Mouse (Mus musculus) intestine, embryonic 14.5 days (tissue): ENCODE data around the gene Rabif. TPM values are rescaled to one million over a fixed set of nuclear protein-coding genes. Genes with fewer than 3 reads are reported as not detected.
"Not testable (repeated sequence)": the region's sequence is repeated elsewhere in the genome, so short reads cannot be mapped to it uniquely, and the experiment has no call there.

Experiments
- ATAC-seq: fragments of 200-750 bp; cut with Nextera tagmentation; replicated peaks from 2 replicates; pipeline ENCODE4 v1.8.0; 2017; ENCODE audit warnings: low read depth, moderate number of reproducible peaks, moderate TSS enrichment, moderate library complexity; ENCODE audit not compliant: low FRiP score, low TSS enrichment
- DNase-seq: peaks from one replicate; pipeline ENCODE4 v3.0.0-alpha.2; 2018; ENCODE audit warnings: low spot score
- H3K27ac ChIP-seq: fragments of 300-500 bp; sonication (generic); 2 replicates; pipeline ENCODE4 v1.5.1; 2014; ENCODE audit warnings: low read depth, mild to moderate bottlenecking, control low read depth
- H3K27me3 ChIP-seq: fragments of 300-500 bp; sonication (generic); replicated peaks from 2 replicates; pipeline ENCODE4 v1.6.1; 2014; ENCODE audit warnings: low read length, control low read depth; ENCODE audit not compliant: control insufficient read depth, insufficient read depth
- H3K36me3 ChIP-seq: fragments of 300-500 bp; sonication (generic); 2 replicates; pipeline ENCODE4 v1.6.1; 2014; ENCODE audit warnings: low read length, control low read depth; ENCODE audit not compliant: control insufficient read depth, insufficient read depth
- H3K4me1 ChIP-seq: fragments of 300-500 bp; sonication (generic); replicated peaks from 2 replicates; pipeline ENCODE4 v1.6.1; 2014; ENCODE audit warnings: low read length, control low read depth, mixed read lengths; ENCODE audit not compliant: control insufficient read depth, insufficient read depth
- H3K4me2 ChIP-seq: fragments of 300-500 bp; sonication (generic); 2 replicates; pipeline ENCODE4 v1.6.1; 2014; ENCODE audit warnings: low read length
- H3K4me3 ChIP-seq: fragments of 300-500 bp; sonication (generic); 2 replicates; pipeline ENCODE4 v1.5.1; 2014; ENCODE audit warnings: low read depth, low read length, control low read depth, mixed read lengths
- H3K9ac ChIP-seq: fragments of 300-500 bp; sonication (generic); 2 replicates; pipeline ENCODE4 v1.6.1; 2014; ENCODE audit warnings: mild to moderate bottlenecking, low read length
- H3K9me3 ChIP-seq: fragments of 300-500 bp; sonication (generic); 2 replicates; pipeline ENCODE4 v1.6.1; 2016; ENCODE audit warnings: low read length, control low read depth; ENCODE audit not compliant: control insufficient read depth
- WGBS: fragments of 180-500 bp; shearing (Covaris S2); extraction: QIAGEN DNeasy Blood & Tissue Kit; methylation state at CpG from one replicate; pipeline ENCODE4 v1.1.7; 2014; 5-methylcytosine and 5-hydroxymethylcytosine counted together
- polyA plus RNA-seq: library from polyadenylated mRNA; unstranded; fragments of >200 nt; fragmentation: Nextera tagmentation; extraction: Ambion mirVana; gene quantifications from 2 replicates; pipeline ENCODE4 v1.2.1, GENCODE M21; 2014

Gene Rabif
- polyA plus RNA-seq = 41.8 and 48.0 TPM in 2 replicates

- ATAC-seq (peak; percentile 97), DNase-seq (peak; percentile 98)
- H3K4me3 ChIP-seq = peak within 1 kb of the TSS; percentile 89
- peak within 1 kb of the TSS; percentile 90 for H3K27ac ChIP-seq
- peak within 1 kb of the TSS; percentile 67 for H3K9ac ChIP-seq
- peak within 1 kb of the TSS; percentile 81 for H3K4me2 ChIP-seq
- H3K9me3 ChIP-seq = no peaks in the 10 kb centered on the region
- H3K27me3 ChIP-seq = no peaks in the 10 kb centered on the region
- under 1% methylated on average over 58 of the region's 58 CpGs for WGBS
- H3K36me3 ChIP-seq = peaks cover 10% of the 10 kb centered on the region
- peaks cover 16% of the 10 kb centered on the region for H3K4me1 ChIP-seq
Observed at GRCm38 (mm10) chr1:134494428-134495215, at the start of gene Rabif. Rabif (plus strand) TSS chr1:134494648.

- no peak for ATAC-seq
- H3K27ac ChIP-seq = no peak overlapping the region
- H3K4me1 ChIP-seq = no peaks in the 10 kb centered on the region
- WGBS = 79% methylated on average over 2 of the region's 2 CpGs
- H3K36me3 ChIP-seq = no peaks in the 10 kb centered on the region
- DNase-seq = no peak
- no peak overlapping the region for H3K9ac ChIP-seq
- no peaks in the 10 kb centered on the region for H3K9me3 ChIP-seq
- H3K4me3 ChIP-seq = no peak overlapping the region
- H3K27me3 ChIP-seq = no peaks in the 10 kb centered on the region
- H3K4me2 ChIP-seq = no peak overlapping the region
Observed at GRCm38 (mm10) chr1:134445418-134445817, 49.0 kb upstream of the Rabif start.

GRCm38 (mm10) chr1:134448537-134448936 is 45.9 kb upstream of the Rabif start:
- H3K9me3 ChIP-seq, ATAC-seq, H3K4me3 ChIP-seq, H3K36me3 ChIP-seq, H3K4me1 ChIP-seq, H3K27ac ChIP-seq, H3K4me2 ChIP-seq, DNase-seq, H3K9ac ChIP-seq, H3K27me3 ChIP-seq: not testable (repeated sequence)
- WGBS = 72% methylated on average over 3 of the region's 3 CpGs

- 78% methylated on average over 4 of the region's 4 CpGs for WGBS
- H3K4me1 ChIP-seq = no peaks in the 10 kb centered on the region
Observed at GRCm38 (mm10) chr1:134450201-134450600, 44.2 kb upstream of the Rabif start.

GRCm38 (mm10) chr1:134450986-134451385 is 43.5 kb upstream of the Rabif start:
- no peak overlapping the region for H3K27ac ChIP-seq
- H3K27me3 ChIP-seq = no peaks in the 10 kb centered on the region
- 46% methylated on average over 3 of the region's 3 CpGs for WGBS
- H3K9me3 ChIP-seq = no peaks in the 10 kb centered on the region
- DNase-seq = peak; percentile 56
- H3K4me3 ChIP-seq = no peak overlapping the region
- no peak overlapping the region for H3K9ac ChIP-seq
- H3K4me2 ChIP-seq = no peak overlapping the region
- ATAC-seq = no peak
- no peaks in the 10 kb centered on the region for H3K36me3 ChIP-seq
- 0 out of 2 replicates have a peak, but pooled peaks cover 1% of the 10 kb centered on the region for H3K4me1 ChIP-seq

More at GRCm38 (mm10) chr1:134450201-134450600, 44.2 kb upstream of the Rabif start:
- Histone ChIP-seq H3K36me3 (no peaks in the 10 kb centered on the region), H3K27me3 (no peaks in the 10 kb centered on the region), H3K9me3 (no peaks in the 10 kb centered on the region), H3K27ac (no peak overlapping the region), H3K4me3 (no peak overlapping the region), H3K4me2 (no peak overlapping the region), H3K9ac (no peak overlapping the region)
- no peak for DNase-seq
- no peak for ATAC-seq

GRCm38 (mm10) chr1:134454904-134455824 is 39.3 kb upstream of the Rabif start, which contains the start of gene Klhl12:
Klhl12 (plus strand) TSS chr1:134455531.
- WGBS = 1% methylated on average over 60 of the region's 61 CpGs
- peaks cover 7% of the 10 kb centered on the region; the same call in 1 of the 2 replicates for H3K4me1 ChIP-seq
- no peaks in the 10 kb centered on the region for H3K9me3 ChIP-seq
- peak within 1 kb of the TSS; percentile 92 for H3K4me2 ChIP-seq
- peak within 1 kb of the TSS; percentile 95 for H3K4me3 ChIP-seq
- no peaks in the 10 kb centered on the region for H3K27me3 ChIP-seq
- peak within 1 kb of the TSS; percentile 74 for H3K27ac ChIP-seq
- peak; percentile 95 for ATAC-seq
- peak; percentile 100 for DNase-seq
- peaks cover 13% of the 10 kb centered on the region for H3K36me3 ChIP-seq
- peak within 1 kb of the TSS; percentile 89 for H3K9ac ChIP-seq

- 19% methylated on average over 5 of the region's 5 CpGs for WGBS
- Histone ChIP-seq H3K4me1 (peaks cover 7% of the 10 kb centered on the region; the same call in 1 of the 2 replicates), H3K36me3 (peaks cover 21% of the 10 kb centered on the region), H3K9ac (peak overlapping the region; percentile 89), H3K27me3 (no peaks in the 10 kb centered on the region), H3K27ac (no peak overlapping the region), H3K9me3 (no peaks in the 10 kb centered on the region), H3K4me3 (peak overlapping the region; percentile 95), H3K4me2 (peak overlapping the region; percentile 92)
- no peak for ATAC-seq
- DNase-seq = no peak
Observed at GRCm38 (mm10) chr1:134456060-134456459, 38.4 kb upstream of the Rabif start.

- no peak overlapping the region for H3K9ac ChIP-seq
- no peak overlapping the region for H3K27ac ChIP-seq
- H3K36me3 ChIP-seq = peaks cover 33% of the 10 kb centered on the region
- no peak overlapping the region for H3K4me2 ChIP-seq
- no peaks in the 10 kb centered on the region for H3K9me3 ChIP-seq
- DNase-seq (no peak), ATAC-seq (no peak)
- peaks cover 7% of the 10 kb centered on the region; the same call in 1 of the 2 replicates for H3K4me1 ChIP-seq
- WGBS = 93% methylated on average over 7 of the region's 7 CpGs
- H3K4me3 ChIP-seq = no peak overlapping the region
- no peaks in the 10 kb centered on the region for H3K27me3 ChIP-seq
Observed at GRCm38 (mm10) chr1:134458139-134458727, 36.2 kb upstream of the Rabif start.
